Mouse (Mus musculus) heart, adult 9 months (tissue): ENCODE data around the gene Slc45a2.
A peak's percentile ranks its signal among the peaks of the same experiment; 100 is the strongest.

Experiments used
- DNase-seq, 2 experiments: peaks; one replicate each; pipeline ENCODE4 v3.0.0; 2022; ENCODE audit warnings: low spot score in 2 of 2

The Slc45a2 gene

DNA sequence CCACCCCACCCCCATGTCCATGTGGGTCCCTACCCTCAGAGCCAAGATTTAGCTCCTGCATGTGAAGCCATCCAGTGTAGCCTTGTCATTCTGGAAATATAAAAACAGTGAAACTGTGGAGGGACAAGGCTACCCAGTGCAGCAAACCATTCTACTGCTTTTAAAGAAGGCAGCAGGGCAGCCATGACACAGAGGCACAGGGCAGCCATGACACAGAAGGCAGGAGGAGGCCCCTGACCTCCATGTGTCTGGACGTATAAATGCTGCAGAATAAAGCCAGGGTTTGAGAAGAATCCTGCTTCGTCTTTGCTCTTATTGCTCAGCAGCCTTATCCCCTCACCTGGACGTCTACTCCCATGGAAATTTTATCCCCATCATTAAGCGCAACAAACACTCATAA, 3.3 kb downstream of the Slc45a2 start:
- DNase-seq, result no peak

DNA sequence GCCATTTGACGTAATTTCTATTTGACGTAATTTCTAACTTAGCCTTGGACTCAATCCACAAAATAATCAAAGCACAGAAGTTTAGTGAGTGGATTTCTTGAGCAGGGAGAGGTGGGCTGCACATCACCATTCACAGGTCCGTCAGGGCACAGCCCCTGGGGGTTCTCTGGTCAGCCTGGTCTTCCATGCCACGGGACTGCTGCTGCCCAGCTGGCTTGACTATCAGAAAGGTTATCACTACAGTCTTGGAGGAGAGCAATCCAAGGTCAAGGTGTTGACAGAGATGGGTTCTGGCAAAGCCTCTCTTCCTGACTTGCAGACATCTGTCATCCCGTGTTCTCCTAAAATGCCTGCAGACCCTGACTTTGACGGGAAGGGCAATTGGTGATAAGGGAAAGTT, 4.1 kb downstream of the Slc45a2 start:
- DNase-seq, result no peak

DNA sequence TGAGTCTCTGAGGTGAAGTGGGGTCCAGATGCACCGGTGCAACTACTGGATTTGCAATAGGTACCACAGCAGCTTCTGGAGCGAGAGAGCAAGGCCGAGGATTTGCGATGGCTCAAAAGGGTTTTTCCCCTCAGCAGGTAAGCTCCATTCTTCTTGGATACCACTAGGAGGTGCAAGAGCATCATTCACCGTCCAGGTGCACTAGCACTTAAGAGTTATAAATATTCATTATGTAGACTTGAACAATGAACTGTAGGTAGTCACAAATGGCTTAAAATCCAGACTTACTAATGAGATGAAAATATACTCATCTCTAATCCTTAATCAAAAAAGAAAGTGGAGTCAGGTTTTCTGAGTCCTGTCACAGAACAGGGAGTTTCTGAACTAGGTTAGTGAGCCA, 8.2 kb downstream of the Slc45a2 start:
- no peak for DNase-seq

DNA sequence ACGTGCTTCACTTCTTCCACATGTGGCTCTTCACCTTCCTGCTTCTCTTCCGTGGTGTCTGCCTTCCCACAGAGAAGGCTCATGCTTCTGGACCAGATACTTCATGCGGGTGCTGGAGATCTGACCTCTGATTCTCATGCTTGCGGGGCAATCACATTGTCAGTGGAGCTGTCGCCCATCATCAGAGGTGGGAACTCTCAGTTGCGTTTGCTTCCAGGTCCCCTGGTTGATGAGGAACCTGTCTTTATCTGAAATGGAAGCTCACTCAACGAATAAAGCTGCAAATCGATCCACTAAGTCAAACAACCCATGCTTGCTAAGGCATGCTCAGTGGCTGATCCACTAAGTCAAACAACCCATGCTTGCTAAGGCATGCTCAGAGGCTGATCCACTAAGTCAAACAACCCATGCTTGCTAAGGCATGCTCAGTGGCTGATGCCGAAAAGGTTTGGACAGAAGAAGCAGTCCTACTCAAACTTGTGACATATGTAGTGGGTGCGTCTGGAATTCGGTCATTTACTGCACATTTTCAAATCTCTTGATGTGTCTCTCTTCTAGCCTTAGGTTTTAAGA, 10.5 kb downstream of the Slc45a2 start:
- DNase-seq, result no peak

DNA sequence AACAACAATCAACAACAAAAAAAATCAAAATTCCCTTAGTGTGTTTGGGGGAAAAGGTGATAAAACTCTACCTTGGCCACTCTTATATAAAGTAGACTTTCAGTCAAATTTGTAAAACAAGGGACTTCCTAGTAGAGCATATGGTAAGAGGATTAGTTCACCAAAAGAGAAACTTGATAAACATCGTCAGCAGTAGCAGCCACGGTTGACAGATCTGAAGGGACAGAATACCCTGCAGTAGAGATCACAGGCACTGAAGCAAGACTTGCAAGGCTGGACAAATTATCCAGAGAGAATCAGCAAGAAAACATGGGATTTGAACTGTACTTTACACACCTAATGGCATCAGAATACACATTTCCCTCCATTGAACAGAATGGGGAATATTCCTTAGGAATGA, 14.4 kb downstream of the Slc45a2 start:
- DNase-seq, result no peak

DNA sequence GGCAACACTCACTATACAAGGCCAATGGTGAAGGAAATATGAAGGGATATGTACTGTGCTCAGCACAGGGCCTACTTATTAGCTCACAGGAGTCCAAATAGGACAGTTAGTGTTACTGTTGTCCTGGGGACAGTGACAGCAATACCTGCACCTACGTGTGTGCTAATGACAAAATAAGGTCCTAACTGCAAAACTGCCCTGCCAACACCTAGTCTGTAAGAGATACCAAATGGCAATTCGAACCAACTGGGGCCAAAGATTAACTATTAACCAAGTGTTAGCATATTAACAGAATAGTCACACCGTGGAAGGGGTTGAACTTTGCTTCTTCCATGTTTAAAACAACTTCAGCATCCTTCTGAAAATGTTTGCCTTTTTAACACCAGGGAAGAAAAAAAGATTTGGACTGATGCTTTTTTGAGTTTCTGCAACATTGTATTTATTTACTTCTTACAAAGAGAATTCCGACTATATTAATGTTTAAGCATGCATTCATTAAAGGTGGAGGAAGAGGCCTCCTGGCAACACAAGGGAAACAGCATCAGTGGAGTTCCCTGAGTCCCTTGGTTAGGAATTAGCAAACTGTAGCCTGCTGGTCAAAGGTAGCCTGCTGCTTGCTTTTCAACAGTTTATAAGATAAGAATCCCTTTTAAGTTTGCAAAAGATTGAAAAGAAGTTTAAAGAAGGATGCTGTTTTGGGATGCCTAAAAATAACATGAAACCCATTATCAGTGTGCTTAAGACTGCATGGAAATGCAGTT, 26.5 kb downstream of the Slc45a2 start:
- no peak for DNase-seq

DNA sequence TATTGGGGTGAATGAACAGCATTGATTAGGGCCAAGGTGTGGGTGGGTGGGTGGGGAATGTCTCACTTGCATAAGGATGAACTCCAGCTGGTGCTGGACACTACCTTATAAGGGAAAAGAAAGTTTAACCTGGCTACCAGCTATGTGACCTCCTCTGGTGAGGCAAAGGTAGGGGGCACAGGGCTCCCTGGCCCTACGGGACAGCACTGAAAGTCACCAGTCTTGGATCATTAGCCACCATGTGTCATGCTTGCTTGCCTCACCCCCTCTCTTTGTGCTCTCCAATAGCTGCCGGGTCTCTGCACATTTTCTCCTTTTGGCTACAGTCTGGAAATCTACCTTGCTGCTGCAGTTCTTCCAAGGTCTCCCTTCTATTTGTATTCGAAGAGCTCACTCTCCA, 29.7 kb downstream of the Slc45a2 start:
- no peak for DNase-seq

DNA sequence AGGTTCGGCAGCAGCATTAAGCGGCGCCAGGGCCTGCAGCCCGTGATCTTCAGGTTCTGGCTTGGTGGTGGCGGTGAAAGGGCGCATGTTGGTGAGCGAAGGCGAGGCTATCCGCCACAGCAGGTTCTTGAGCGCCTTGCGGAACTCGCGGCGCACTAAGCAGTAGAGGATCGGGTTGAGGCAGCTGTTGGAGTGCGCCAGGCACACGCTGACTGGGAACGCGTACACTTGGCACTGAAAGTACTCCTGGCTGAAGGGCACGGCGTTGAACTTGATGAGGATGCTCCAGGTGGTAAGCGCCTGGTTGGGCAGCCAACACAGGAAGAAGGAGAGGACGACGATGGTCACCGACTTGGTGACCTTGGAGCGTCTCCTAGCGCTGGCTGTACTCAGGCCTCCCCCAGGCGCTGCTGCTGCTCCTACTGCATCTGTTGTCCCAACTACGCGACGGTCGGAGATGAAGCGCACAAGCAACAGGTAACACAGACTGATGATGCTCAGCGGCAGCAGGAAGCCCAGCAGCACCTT, 35.5 kb downstream of the Slc45a2 start:
- no peak for DNase-seq

DNA sequence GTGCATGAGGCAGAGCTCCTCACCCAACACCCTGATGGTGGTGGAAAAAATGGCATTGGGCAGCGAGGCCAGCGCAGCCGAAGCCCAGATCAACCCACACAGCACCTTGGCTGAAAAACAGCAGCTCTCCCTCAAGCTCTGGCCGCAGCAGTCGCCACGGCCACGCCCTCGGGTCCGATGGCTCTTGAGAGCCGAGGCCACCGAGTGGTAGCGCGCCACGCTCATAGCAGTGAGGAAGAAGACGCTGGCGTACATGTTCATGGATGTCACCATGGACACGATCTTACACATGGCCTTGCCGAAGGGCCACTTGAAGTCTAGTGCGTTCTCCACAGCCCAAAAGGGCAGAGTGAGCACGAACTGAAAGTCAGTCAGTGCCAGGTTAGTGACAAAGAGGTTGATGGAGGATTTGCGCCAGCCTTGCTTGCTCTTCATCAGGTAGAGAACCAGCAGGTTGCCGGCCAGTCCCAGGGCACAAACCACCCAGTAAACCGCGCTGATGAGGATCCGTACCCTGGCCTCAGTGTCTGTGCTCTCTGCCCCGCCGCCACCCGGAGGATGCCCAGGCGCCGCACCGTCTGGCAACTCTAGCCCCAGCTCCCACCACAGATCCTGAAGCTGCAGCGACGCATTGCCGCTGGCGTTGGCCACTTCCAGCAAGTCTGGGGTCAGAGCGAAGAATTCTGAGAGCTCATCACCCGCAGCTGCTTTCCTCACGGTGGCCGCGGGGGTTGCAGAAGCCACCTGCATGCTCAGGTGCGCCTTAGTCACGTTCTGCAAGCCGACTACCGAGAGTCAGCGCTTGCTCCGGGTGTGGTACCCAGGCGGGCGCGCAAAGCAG, 36.2 kb downstream of the Slc45a2 start:
- no peak for DNase-seq

DNA sequence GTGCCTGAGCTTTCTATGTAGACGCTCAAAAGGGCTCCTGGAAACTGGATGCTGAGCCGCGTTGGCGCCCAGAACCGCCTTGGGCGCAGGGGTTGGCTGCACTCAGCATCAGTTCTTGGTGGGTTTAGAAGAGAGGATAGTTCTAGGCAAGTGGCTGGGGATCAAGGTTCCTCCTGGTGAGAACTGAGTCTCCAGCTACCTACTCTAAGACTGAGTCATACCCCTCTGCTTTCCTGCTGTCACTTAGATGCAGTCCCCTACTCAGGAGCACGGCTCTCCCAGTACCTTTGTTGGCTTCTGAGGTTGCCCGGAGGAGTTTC, 36.8 kb downstream of the Slc45a2 start:
- DNase-seq, result no peak

DNA sequence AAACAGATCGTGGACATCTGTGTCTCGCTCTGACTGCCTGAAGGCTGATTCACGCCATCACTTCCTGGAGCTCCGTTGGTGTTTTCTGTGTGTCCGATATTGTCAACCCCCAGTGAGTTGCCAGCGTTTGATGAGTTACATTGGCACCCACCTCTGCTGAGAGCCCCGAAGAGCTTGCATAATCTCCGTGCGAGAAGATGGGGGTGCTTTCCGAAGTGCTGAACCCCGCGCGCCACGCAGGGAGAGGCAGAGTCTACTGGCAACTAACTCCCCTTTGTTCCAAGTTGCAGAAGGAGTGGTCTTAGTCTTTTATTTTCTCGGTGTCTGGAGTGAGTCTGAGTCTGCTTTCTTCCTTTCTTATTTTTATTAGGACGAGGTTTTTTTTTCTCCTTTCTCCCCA, 37.2 kb downstream of the Slc45a2 start, which contains the start of gene Rxfp3:
Gene Rxfp3, minus strand, starts transcription at position 281 of the 400 bp plus-strand sequence.
- DNase-seq, result no peak

DNA sequence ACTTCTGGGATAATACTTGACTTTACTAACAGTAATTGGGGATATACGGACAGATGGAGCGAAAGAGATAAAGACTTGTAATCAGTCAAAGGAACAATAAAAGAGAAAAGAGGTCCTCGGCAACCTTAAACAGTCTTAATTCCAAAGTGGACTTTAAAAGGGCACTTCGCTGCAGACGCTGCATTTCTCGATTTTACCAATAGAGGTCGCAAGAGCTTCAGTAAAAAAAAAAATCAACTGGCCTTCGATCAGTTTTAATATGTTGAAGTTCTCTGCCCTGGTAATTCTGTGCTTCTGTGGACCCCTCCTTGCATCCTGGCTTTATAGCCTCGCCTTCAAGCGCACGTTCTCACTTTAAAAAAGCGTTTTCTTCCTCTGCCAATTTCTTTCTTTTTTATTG, 38.0 kb downstream of the Slc45a2 start:
- DNase-seq, result peak in 1 of 2 experiments; percentile 29

DNA sequence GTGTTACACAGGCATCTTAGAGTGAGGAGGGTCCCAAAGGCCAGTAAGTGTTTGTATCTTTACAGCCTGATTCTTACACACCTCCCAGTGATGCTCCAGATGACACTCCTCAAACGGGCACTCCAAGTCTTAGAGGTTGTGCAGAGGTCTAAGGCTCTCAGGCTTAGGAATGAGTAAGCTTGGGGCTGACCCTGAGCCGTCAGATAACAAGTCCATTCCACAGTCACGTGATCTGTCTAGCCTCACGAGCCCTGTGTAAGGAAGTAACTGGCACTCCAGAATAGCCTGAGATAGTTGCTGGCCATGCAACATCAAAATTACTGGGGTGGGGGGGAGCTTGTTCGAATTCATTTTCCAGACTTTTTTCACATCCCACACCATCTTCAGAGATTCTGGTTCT, 39.5 kb downstream of the Slc45a2 start:
- no peak for DNase-seq

DNA sequence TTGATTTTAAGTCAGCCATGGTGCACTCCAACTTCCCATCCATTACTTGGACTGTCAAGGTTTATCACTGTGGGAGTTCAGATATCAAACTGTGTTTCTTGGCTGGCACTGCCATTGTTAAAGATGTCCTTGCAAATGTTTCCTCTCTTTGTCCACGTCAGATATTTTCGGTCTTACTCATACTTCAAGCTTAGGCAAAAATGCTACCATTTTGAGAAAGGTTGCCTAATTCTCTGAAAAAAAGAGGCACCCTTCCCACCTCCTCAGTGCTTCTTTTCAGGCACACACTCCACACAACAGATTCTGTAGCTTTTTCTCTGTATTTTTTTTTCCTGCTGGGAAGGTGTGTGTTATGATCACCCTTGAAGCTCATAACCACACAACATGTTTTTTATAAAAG, 40.7 kb downstream of the Slc45a2 start:
- no peak for DNase-seq

DNA sequence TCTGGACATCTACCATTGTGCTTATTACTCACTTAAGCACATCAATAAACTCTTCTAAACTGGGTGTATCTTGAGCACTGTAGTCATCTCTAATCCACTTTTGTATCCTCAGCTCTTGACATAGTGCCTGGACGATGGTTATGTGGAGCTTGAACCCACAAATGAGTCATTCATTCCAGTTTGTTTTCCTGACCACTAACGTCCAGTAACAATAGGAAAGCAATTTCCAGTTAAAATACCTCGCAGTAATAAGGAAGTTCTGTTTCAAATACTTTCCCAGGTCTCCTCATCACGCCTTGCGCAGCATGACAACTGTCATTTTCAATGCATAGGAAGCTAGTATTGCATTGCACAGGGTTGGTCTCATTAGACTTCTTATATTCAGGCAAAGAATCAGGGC, 42.3 kb downstream of the Slc45a2 start:
- DNase-seq, result no peak

DNA sequence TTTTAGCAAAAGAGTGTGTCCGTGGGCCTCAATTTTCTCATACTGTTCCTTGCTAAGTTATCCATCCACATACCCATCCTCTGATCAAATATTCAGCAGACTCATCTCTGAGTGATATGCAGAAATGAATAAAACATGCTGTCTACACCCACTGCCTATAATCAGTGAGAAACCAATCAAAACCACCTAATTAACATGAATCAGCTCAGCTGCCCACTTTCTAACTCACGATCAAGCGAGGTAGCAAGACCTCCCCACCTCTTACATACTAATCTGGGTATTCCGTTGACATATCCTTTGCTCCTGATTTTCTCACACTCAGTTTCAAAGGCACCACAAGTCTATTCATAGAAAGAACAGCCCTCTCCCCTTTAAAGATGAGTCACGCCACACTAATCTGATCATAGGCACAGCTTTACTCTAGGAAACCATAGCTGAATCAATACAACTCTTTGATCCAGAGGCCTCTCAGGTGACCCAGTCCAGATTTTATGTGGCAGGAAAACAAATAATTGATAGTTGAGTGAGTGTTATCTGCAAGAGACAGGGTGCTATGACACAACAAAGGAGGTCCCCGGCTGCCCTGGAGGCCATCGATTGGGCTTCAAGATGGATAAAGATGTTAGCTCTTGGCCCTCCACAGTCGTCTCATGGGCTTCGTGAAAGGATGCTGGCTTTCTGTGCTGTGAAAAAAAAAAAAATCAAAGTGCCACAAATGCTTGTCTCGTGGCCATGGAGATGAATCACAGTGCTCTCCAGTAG, 53.3 kb downstream of the Slc45a2 start:
- DNase-seq, result no peak

DNA sequence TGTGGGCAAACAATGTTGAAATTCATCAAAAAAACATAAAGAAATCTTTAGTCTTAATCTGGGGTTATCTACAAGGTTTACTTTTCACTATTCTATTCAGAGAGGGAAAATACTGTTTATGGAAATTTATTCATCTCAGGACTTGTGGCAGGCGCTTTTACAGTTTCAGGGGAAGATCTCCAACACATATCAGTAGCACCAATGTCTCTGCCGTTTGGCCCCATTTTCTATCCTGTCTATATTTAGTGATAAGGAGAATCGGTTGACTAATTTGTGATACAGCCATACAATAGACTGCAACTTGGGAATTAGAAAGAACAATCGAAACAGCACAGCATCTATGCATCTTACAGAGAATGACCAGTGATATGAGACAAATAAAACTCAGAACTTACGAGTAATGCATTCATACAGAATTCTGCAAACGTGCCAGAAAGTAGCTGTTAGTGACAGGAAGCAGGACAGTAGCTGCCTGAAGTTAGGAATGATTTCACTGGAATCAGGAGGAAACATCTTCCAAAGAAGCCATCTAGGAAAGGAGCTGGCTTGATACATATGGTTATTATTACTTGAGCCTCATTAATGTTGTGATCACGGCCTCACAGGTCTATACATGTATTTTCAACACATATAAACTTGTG, 54.0 kb downstream of the Slc45a2 start:
- no peak for DNase-seq

DNA sequence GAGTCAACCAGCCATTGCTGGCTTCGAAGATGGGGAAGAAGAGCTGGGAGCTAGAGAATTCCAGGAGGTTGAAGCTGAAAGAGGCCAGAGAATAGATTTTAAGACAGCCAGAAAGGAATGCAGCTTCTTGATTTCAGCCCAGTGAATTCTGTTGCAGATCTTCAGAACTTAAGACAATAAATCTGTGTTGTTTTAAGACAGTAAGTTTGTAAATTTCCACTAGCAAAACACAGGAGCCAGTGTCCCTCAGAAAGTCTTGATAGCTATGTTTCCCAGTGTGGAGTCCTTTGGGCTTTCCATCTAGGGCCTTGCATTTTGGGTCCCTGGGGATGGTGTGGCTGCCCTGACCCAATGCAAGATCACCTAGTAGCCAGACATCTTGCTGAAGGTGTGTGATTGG, 62.4 kb downstream of the Slc45a2 start:
- DNase-seq, result no peak

DNA sequence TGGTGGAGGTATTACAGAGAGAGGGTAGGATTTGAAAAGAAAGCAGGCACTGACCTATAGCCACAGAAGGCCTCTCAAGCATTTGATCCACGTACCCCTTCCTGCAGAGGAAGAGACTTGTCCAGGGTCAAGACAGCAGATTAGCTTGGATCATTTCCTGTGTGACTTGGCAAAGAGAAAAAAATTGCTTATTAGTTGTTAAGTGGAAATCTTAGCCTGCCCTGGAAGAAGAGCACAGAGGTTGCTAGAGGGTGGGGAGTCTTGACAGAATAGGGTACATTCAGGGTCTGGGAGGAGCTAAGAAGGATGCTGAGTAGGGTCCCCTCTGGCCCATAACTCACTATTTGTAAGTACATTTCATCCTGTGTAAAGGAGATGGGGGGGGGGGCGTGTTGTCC, 63.6 kb downstream of the Slc45a2 start:
- peak; percentile 34 to 44 for DNase-seq

DNA sequence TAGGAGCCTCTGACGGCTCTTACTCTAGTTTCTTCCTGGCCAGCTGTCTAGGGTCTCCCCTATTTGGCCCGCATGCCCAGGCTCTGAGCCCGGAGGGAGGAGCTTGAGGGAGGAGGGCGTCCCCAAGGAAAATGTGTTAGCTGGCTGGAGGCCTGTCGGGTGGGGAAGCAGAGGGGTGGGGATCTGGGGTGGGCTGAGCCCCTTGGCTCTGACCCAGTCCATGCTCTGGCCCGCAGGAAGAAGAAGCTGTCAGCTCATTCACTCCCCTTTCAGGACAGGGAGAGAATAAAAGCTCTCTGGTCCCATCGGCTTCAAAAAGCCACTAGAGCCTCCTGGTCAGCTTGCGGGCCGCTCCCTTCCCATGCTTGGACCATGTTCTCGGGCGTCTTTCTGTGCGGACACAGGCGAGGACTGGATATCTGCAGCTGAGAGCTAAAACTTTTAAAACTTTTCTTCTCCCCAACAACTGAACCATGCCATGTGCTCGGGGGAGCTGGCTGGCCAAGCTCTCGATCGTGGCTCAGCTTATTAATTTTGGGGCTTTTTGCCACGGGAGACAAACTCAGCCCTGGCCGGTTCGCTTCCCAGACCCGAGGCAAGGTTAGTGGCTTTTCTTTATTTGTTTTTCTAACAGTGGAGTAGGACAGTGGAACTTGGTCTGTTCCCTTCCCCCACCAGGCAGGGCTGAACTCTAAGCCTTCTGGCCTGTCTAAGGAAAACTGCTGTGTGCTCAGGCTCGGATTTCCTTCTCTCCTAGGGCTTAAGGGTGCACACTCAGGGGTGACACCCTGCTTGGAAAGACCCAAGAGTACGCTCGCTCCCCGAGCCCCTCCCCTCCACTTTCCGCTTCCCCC, 64.3 kb downstream of the Slc45a2 start, which contains the start of gene Adamts12:
Gene Adamts12, plus strand, starts transcription at position 233 of the 854 bp plus-strand sequence.
- peak; percentile 79 to 80 for DNase-seq
